Mouse (Mus musculus) activated CD4-positive, CD25-positive, alpha-beta regulatory T cell, adult 4 months (primary cell): ENCODE data around the gene Ifitm1. TPM values are rescaled to one million over a fixed set of nuclear protein-coding genes. Genes with fewer than 3 reads are reported as not detected.
A peak's percentile ranks its signal among the peaks of the same experiment; 100 is the strongest.
"Not testable (repeated sequence)": the region's sequence is repeated elsewhere in the genome, so short reads cannot be mapped to it uniquely, and the experiment has no call there.

ENCODE experiments used
- ATAC-seq: one replicate; pipeline ENCODE4 v1.8.0; 2017
- polyA plus RNA-seq, 2 experiments: library from polyadenylated mRNA; unstranded; fragments of 100-300 nt; shearing (Covaris generic); gene quantifications; one replicate each; pipeline ENCODE4 v1.2.1; 2017

Gene Ifitm1
- polyA plus RNA-seq, 2 experiments from 2014 or later: 4.6 to 7.5 TPM

- not testable (repeated sequence) for ATAC-seq
Measured at GRCm38 (mm10) chr7:141017824-141018223, 50.8 kb downstream of the Ifitm1 start, which contains the start of gene Ifitm6. Ifitm6 (minus strand) TSS chr7:141017924.

- ATAC-seq: peak; percentile 61
Measured at GRCm38 (mm10) chr7:141019028-141019427, 52.0 kb downstream of the Ifitm1 start.

Other genes with a start within 250 kb of the Ifitm1 start
- gene Cyp2e1, start 203.5 kb upstream of the Ifitm1 start, polyA plus RNA-seq: under 1 TPM in 1 of 2 experiments, not detected in 1; 0.21 TPM
- gene Syce1, start 179.4 kb upstream of the Ifitm1 start, polyA plus RNA-seq: under 1 TPM; 0.33 to 0.38 TPM
- gene Zfp941, start 145.0 kb upstream of the Ifitm1 start, polyA plus RNA-seq: under 1 TPM; 0.13 to 0.23 TPM
- not detected for gene Urah, start 132.2 kb upstream of the Ifitm1 start, polyA plus RNA-seq
- gene Scgb1c1, start 121.7 kb upstream of the Ifitm1 start, polyA plus RNA-seq: not detected
- gene Odf3, start 119.4 kb upstream of the Ifitm1 start, polyA plus RNA-seq: not detected
- gene Gm45785, start 110.9 kb upstream of the Ifitm1 start, polyA plus RNA-seq: not detected
- gene Ric8a, start 110.3 kb upstream of the Ifitm1 start, polyA plus RNA-seq: 10 to 100 TPM; 51.6 to 57.0 TPM
- gene Bet1l, start 109.6 kb upstream of the Ifitm1 start, polyA plus RNA-seq: 10 to 100 TPM; 33.1 to 48.2 TPM
- 100 to 1,000 TPM; 110 to 160 TPM for gene Psmd13, start 85.3 kb upstream of the Ifitm1 start, polyA plus RNA-seq
- gene Sirt3, start 84.9 kb upstream of the Ifitm1 start, polyA plus RNA-seq: 1 to 10 TPM; 5.9 to 8.0 TPM
- not detected for gene Cox8b, start 66.8 kb upstream of the Ifitm1 start, polyA plus RNA-seq
- gene Nlrp6, start 46.3 kb upstream of the Ifitm1 start, polyA plus RNA-seq: not detected
- 10 to 100 TPM; 15.2 to 15.6 TPM for gene Pgghg, start 25.8 kb upstream of the Ifitm1 start, polyA plus RNA-seq
- not detected for gene Ifitm5, start 16.9 kb upstream of the Ifitm1 start, polyA plus RNA-seq
- not detected for gene Gm45717, start 11.3 kb upstream of the Ifitm1 start, polyA plus RNA-seq
- 100 to 1,000 TPM in 1 of 2 experiments, 10 to 100 TPM in 1; 94.1 to 101 TPM for gene Ifitm2, start 11.2 kb upstream of the Ifitm1 start, polyA plus RNA-seq
- gene Ifitm3, start 43.5 kb downstream of the Ifitm1 start, polyA plus RNA-seq: 10 to 100 TPM; 17.0 to 23.4 TPM
- under 1 TPM; 0.70 to 0.92 TPM for gene Ifitm6, start 50.7 kb downstream of the Ifitm1 start, polyA plus RNA-seq
- gene Gm17387, start 61.9 kb downstream of the Ifitm1 start, polyA plus RNA-seq: not detected
- 10 to 100 TPM in 1 of 2 experiments, 1 to 10 TPM in 1; 6.4 to 11.9 TPM for gene B4galnt4, start 93.9 kb downstream of the Ifitm1 start, polyA plus RNA-seq
- 100 to 1,000 TPM; 365 to 380 TPM for gene Pkp3, start 111.0 kb downstream of the Ifitm1 start, polyA plus RNA-seq
- 100 to 1,000 TPM; 163 to 179 TPM for gene Sigirr, start 133.4 kb downstream of the Ifitm1 start, polyA plus RNA-seq
- not detected for gene Ano9, start 150.6 kb downstream of the Ifitm1 start, polyA plus RNA-seq
- 1 to 10 TPM; 5.2 to 5.3 TPM for gene Ptdss2, start 155.2 kb downstream of the Ifitm1 start, polyA plus RNA-seq
- 100 to 1,000 TPM; 117 to 127 TPM for gene Rnh1, start 205.6 kb downstream of the Ifitm1 start, polyA plus RNA-seq
- 1 to 10 TPM; 1.7 to 4.7 TPM for gene Hras, start 226.8 kb downstream of the Ifitm1 start, polyA plus RNA-seq
- gene Lrrc56, start 226.9 kb downstream of the Ifitm1 start, polyA plus RNA-seq: 1 to 10 TPM; 1.4 to 1.9 TPM
- gene Lmntd2, start 246.9 kb downstream of the Ifitm1 start, polyA plus RNA-seq: 1 to 10 TPM; 5.6 to 5.9 TPM
- 10 to 100 TPM in 1 of 2 experiments, 1 to 10 TPM in 1; 8.3 to 14.2 TPM for gene Rassf7, start 248.6 kb downstream of the Ifitm1 start, polyA plus RNA-seq